Mouse (Mus musculus) hematopoietic stem cell, adult 5-6 weeks (primary cell): ENCODE data around the gene Rab14. TPM values are rescaled to one million over a fixed set of nuclear protein-coding genes. Genes with fewer than 3 reads are reported as not detected.

Experiments
- ATAC-seq, 2 experiments: fragments of 125-278 bp in 1 of 2; replicated peaks in 1 of 2; 2 replicates each; pipeline ENCODE4 v1.8.0; 2016 to 2017; ENCODE audit warnings: inconsistent platforms in 2 of 2, mild to moderate bottlenecking in 2 of 2, moderate number of reproducible peaks in 2 of 2, low read depth in 1 of 2, moderate TSS enrichment in 1 of 2; ENCODE audit not compliant: low FRiP score in 2 of 2, poor library complexity in 2 of 2, severe bottlenecking in 2 of 2, insufficient read depth in 1 of 2, low TSS enrichment in 1 of 2
- total RNA-seq: library from RNA; stranded (forward); fragments of 172-1452, 232-1000 nt; gene quantifications from 2 replicates; pipeline ENCODE4 v1.2.3, GENCODE M21; 2017

The Rab14 gene
- 117 and 158 TPM in 2 replicates for total RNA-seq

DNA sequence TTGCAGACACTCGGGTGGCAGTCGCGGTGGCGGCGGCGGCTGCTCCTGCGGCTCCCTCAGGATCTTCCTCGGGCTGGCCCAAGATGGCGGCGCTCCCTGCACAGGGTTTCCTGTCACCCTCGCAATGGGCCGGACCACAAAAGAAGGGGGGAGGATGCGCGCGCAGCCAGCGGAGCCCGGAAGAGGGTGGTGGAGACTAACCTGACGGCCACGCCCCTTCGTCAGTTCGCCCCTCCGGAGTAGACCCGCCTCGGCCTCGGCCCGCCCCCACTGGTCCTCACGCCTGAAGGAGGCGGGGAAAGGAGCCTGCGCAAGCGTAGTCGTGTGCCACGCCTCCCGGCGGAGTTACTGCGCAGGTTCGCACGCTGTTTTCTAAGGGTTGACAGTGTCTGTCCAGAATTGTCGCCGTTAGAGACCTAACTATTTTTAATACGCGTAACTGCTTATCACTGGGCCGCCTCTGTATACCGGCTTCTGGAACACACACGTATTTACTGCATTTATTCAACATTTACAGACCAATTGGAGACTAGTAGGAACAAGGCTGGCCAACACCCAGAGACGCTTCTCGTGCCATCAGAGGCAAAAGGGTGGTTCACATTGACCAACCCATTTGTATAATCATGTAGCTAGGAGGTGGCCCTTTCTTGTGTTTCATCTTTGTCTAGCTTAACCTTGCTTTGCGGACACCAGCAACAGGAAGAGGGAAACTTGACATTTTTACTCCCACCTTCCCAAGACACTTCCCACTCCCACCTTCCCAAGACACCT lies at the start of gene Rab14:
Rab14 (minus strand) TSS at position 223 of the 771 bp plus-strand sequence.
- peak; percentile 90 to 93 for ATAC-seq

DNA sequence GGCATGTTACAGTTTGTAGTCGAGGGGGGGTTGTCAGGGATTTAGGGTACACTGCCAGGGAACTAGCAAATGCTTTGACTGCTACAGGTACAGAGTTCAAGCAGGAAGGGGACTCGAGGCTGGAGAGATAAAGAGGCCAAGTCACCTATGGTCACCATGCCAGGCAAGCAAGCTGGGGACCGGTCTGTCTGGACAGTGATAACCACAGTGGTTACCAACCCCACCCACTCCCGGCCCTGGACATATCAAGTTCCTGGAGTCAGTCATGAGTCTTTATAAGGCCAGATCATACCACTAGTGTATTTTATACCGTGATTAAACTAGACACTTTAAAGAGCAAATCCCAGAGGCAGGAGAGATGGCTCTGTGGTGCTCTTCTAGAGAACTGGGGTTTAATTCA lies 46.8 kb upstream of the Rab14 start:
- ATAC-seq, result no peak

DNA sequence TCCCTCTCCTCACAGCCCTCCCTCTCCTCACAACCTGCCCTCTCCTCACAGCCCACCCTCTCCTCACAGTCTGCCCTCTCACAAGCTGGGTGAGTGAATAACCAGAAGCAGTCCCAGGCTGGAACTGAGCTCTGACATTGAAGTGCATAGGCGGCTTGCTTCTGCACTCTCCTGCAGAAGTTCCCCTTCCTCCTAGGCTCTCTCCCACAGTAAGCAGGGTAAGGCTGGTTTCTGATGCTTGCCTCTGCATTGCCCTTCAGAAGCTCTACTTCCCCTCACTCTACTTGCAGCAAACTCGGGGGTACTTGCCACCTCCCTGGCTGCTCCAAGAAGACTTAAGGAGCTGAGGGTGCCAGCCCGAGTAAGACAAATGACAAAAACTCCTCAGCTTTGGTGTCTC lies 43.3 kb upstream of the Rab14 start:
- peak; percentile 54 to 65 for ATAC-seq

DNA sequence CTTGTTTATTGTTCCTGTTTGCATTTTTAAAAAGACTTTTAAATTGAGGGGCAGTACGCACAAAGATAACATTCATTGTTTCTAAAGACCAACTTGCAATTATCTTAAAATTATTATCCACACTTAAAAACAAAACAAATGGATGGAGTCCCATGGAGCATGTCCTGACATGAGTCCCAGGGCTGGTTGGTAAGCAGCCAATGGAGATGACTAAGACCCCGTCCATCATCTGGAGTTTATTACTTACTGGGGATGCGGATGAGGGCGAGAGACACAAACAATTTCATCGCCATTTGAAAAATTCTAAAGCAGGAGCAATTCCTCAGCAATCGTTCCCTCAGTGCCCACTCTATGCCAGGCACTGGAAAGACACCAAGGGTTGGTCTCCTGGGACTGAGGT lies 34.1 kb upstream of the Rab14 start:
- no peak for ATAC-seq

DNA sequence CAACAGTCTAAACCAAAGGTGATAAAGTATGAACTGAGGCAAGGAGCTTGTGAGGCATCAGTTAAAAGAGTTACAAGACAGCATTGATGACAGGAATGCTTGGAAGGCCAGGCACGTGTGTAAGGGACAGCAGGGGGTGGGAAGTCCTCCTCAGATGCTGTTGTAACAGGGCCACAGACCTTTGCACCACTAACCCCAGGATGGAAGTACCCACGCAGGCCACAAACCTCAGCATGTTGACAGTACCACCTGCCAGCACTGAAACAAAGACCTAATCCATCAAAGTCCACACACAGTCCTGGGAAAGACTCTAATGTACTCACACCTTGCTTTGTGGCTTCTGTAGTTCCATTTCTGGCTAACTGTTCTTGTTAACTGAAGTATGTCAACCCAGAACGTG lies 33.0 kb upstream of the Rab14 start:
- ATAC-seq, result peak in 1 of 2 experiments; percentile 19; a peak in 1 of 4 replicates

DNA sequence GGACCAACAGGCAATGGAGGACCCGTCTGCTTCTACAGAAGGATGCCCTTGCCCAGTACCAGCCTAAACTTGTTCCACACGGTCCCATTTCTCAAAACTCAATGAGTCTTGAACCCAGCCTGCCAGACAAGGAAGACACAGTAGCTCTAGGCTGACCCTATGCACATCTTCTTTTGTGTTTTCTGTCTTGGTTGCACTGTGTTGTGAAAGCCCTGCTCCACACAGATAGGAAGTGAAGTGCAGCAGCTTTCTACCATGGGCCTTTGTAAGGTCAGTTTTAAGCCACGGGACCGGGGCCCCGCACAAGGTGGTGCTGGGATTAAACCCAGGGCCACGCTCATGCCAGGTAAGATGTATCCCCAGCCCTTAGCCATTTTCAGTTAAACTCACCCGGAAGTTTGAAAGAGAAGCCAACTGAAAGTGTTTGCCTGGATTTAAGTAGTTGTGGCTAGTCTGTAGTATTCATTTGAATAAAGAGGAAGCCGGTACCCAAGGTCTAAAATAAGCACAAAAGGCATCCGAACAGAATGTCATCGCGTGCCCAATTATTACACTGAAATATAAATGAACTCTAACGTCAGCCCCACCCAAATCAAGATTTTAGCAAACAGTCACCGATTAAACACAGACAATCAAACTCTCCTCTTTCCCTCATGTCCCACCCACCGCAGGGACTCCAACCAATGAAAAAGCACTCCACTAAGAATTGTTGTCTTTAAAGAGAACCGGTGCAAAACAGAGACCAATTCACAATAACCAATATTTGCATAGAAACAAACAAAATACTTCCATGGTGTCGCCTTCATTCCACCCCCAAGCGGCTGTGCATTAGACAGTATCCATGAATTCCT lies 31.9 kb upstream of the Rab14 start:
- ATAC-seq, result peak; percentile 36 to 41; a peak in 3 of 4 replicates

DNA sequence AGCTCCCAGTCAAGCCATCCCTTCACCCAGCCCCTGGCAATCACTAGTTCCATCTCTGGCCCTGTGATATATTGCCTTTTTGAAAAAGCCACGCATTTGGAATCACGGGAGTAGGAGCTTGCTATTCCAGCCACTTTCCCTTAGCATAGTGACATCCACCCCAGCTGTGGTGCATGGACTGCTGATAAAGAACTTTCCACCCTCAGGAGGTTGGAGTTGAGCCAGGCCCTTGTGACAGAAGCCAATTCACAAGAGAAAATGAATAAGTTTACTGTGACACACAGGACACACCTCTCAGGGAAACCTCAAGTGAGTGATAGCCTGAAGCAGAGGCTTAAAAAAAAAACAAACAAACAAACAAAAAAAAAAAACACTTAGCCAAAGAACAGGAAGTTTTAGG lies 31.0 kb upstream of the Rab14 start:
- peak; percentile 43 to 47 for ATAC-seq

DNA sequence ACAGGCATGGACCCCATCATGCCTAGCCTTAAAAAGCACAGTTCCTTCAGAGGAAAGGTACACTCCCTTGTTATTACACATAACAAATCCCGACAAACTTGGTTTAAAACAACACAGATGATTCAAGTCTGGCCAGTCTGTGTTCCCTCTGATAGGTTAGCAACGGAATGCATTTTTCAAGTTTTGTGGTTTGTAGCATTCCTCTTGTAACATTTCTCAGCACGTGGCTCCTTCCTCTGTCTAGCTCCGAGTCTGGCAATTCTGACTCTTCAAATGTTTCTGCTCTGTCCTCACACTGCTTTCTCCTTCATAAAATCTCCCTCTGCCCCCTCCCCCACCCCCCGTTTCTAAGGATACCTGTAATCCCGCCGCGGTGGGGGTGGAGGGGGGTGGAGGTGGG lies 29.3 kb upstream of the Rab14 start:
- peak in 1 of 2 experiments; percentile 11; a peak in 1 of 4 replicates for ATAC-seq

DNA sequence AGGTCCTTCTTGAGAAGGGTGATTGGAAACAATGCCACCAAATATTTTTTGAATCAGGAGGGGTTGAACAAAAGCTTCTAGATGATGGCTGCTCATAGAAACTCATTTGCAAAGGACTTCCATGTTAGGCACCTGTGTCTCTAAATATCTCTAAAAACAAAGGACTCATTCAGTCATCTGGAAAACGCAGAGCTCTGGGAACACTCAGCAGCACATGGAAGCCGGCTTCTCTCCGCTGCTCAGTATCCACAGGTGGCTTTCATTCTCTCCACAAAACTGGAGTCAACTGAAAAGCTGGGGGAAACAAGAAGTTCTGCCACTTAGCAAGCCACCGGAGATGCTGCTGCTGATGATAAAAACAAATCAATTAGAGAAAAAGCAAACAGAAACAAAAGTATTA lies 27.2 kb upstream of the Rab14 start:
- no peak for ATAC-seq

DNA sequence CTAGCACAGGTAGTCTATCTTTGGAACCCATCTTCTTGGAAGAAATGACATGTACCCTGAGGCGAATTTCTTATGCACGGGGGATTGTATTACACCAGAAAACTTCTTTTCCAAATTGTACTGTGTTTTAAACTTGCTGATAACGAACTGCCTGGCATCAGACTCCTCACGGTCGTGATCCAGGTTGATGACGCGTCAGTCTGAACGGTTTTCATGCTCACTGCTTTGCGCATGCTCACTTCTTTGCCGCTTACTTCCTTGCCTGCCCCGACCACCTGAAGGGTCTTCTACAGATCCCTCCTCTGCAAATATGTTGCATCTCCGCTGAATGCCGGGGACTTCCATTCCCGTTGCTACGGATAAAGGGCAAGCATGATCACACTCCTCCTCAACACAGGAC lies 23.4 kb upstream of the Rab14 start:
- no peak for ATAC-seq

DNA sequence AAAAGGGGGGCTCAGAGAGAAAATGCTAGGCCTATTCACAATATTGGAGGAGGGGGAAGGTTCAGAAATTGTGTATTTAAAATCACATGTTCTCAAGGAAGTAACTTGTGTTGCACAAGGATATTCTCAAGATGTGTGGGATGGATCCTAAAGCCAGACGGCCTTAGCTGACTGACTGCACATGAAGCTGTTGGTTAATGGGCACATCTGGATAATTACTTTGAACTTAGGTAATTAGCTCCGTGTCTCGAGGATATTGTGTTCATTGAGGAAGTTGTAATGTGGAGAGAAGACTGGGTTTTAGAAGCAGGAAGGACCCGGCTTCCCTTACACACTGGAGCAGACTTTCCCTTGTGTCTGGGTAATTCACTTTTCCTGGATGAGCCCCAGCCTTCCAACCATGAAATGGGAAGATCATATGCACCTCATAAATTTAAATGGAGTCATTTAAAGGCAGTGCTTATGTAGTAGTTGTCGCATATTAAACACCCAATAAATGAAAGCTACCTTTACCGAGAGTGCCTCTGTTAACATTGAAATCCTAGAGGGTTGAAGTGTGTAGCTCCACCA lies 22.0 kb upstream of the Rab14 start:
- 0 out of 4 replicates have a peak, but pooled peaks of 1 of the 2 experiments have one; percentile 49 for ATAC-seq

DNA sequence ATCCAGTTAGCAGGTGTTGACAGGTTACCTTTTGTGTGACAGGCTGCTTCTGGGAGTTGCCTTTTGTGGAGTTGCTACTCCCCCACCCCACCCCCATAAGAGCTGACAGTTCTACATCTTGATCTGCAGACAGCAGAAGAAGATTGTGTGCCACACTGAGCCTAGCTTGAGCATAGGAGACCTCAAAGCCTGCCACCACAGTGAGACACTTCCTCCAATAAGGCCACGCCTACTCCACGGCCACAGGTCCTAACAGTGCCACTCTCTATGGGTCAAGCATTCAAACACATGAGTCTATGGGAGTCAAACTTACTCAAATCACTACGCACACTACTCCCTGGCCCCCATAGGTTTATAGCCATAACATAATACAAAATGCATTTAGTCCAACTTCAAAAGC lies 17.8 kb upstream of the Rab14 start:
- ATAC-seq, result no peak

DNA sequence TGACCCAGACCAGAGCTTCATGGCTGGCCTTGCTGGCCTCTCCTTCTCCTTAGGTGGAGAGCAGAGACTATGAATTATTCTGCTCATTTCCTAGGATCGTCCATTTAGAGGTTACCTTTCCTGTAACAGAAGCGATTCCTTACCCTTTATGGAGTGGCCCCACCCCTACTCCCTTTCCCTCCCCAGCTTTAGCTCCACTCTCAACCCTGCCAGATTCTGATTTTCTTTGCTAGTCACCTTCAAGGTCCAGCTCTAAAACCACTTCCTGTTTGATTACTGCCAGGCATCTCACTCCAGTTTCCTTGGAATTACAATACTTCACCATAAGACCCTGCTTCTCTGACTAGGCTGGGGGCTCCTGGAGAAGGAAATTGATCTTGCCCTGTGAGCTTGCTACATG lies 15.8 kb upstream of the Rab14 start:
- no peak for ATAC-seq

DNA sequence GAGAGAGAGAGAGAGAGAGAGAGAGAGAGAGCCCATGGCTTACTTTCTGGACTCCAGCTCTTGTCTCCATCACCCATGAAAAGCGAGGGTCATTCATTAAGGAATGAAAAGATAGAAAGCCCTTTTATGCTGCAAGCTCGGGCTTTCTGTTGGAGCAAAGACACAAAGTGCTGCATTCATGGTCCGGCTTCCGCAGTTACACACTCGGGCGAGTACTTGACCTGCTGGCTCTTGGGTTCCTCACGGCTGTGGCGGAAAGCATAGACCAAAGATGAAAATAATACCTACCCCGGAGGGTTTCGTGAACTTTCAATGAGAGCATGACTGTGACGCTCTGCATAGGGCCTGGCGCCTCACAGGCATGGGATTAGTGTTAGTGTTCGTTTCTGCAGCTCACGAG lies 14.4 kb upstream of the Rab14 start:
- ATAC-seq, result no peak

DNA sequence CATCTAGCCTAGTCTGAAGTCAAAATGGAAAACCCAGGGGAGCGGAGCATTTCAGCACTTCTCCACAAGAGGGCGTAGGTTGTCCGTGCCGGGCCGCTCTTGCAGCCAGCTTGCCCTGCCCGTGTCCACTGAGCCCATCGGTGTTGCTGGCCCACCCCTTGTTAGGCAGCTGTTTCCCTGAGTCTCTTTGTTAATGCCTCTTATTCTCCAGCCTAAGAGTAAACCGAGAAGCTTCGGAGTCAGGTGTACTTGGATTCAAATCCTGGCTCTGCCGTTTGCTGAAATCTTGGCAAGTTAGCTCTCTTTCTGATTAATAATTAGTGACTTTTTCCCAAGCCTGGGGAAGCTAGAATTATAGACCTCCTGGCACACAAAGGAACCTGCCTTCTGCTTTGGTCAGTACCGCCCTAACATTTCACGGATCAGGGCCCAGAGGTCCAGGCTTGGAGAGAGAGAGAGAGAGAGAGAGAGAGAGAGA lies 14.0 kb upstream of the Rab14 start:
- ATAC-seq, result peak; percentile 74 to 87

DNA sequence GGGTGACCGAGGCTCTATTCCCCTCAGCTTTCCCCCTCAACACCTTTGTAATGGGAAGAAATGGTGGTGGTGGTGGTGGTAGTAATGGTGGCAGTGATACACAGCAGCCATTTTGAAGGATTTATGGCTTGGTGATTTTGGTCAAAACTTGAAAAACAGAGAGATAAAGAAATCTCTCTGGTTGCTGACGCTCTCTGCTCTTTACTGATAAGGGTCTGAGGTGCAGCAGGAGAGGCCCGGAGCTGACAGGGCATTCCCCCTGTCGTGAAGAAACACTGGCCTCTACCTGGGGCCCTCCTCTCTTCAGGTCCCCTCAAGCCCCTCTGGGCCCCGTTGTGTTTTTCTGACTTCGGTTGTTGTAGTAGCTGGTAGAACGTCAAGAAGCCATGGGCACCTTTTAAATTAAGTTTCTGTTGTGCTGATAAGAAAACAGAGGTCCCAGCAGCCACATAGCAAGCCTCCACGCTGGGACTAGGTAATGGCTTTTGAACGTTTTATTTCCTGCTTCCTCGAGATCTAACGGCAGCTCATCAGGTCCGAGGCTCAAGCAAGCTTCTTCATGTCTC lies 12.5 kb upstream of the Rab14 start:
- ATAC-seq, result no peak

DNA sequence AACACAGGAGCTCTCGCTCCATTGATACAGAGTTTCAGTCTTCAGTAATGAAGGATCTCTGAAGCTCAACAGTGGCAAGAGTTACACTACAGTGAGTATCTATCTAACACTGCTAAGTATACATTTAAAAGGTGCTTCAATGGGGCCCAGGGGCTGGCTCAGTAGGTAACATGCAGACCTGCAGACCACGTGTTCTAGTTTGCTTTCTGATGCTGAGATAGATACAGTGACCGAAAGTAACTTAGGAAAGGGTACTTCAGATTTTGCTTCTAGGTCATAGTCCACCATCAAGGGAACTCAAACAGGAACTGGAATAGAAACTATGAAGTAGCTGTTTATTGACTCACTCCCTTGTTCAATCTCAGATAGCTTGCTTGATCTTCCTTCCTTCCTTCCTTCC lies 10.8 kb upstream of the Rab14 start:
- ATAC-seq, result no peak
